Mouse (Mus musculus): Measurements from ENCODE around the gene Mall. TPM values are rescaled to one million over a fixed set of nuclear protein-coding genes. Genes with fewer than 3 reads are reported as not detected.

Mall gene
- polyA plus RNA-seq, 1 experiment from 2014 or later = 0.96 TPM

DNA sequence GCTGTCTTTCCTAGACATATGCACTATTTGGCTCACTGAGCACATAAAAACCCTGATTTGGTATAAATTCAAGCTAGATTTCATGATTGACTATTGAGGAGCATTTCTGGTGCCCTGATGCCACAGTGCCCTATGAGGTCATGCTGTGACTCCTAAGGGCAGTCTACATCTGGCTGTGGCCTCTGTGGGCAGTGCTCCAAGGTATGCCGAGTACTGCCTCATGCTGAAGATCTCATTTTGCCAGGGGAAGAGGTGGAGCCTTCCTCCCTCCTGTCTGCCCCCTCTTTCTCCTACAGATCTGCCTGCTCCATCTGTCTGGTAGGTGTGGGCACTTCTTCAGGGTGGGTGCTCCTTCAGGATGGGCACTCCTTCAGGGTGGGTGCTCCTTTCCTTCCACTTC lies 19.6 kb upstream of the Mall start:
- Histone ChIP-seq H3K27me3 (replicated peaks; ENCODE audit: low read depth, poor library complexity, severe bottlenecking) (no peaks in the 10 kb centered on the region), H3K4me3 (no peak overlapping the region), H3K36me3 (replicated peaks) (peaks cover 19% of the 10 kb centered on the region), H3K9me3 (no peaks in the 10 kb centered on the region), H3K27ac (replicated peaks) (no peak overlapping the region), H3K4me1 (peaks cover 2% of the 10 kb centered on the region; the same call in 1 of the 2 replicates)
- DNase-seq (ENCODE audit: low spot score) = no peak
- 74% methylated on average over 1 of the region's 1 CpGs for WGBS

DNA sequence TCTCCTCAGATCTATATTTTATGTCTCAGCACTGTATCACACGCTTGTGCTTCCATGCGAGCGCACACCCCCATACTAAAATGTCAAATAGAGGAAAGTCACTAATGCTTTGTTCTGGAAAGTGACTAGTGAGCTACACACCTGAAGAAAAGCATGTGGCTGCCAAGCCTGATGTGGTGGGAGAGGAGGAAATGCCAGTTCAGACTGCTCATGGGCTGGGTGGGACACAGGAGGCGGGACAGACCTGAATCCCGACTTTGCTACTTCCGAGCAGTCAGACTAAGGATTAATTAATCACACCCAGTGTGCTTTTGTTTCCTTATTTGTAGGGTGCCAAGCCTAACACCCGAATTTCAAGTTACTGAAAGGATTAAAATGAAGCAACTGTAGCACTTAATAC lies 18.6 kb upstream of the Mall start:
- no peak overlapping the region for H3K27ac ChIP-seq (replicated peaks)
- whole genome bisulfite sequencing = 70% methylated on average over 7 of the region's 7 CpGs
- peaks cover 11% of the 10 kb centered on the region for H3K36me3 ChIP-seq (replicated peaks)
- no peak for DNase-seq (ENCODE audit: low spot score)
- no peaks in the 10 kb centered on the region for H3K27me3 ChIP-seq (replicated peaks; ENCODE audit: low read depth, poor library complexity, severe bottlenecking)
- no peaks in the 10 kb centered on the region for H3K9me3 ChIP-seq
- H3K4me1 ChIP-seq = peaks cover 5% of the 10 kb centered on the region; the same call in 1 of the 2 replicates
- H3K4me3 ChIP-seq = no peak overlapping the region

- H3K4me1 ChIP-seq = peaks cover 16% of the 10 kb centered on the region; the same call in 1 of the 2 replicates
- no peak for DNase-seq (ENCODE audit: low spot score)
- peaks cover 32% of the 10 kb centered on the region for H3K36me3 ChIP-seq (replicated peaks)
- H3K4me3 ChIP-seq = no peak overlapping the region
- H3K27ac ChIP-seq (replicated peaks) = no peak overlapping the region
- H3K27me3 ChIP-seq (replicated peaks; ENCODE audit: low read depth, poor library complexity, severe bottlenecking) = no peaks in the 10 kb centered on the region
- 91% methylated on average over 3 of the region's 3 CpGs for WGBS
- no peaks in the 10 kb centered on the region for H3K9me3 ChIP-seq
These were observed 12.9 kb upstream of the Mall start for GRCm38 (mm10) chr2:127742637-127743036.

DNA sequence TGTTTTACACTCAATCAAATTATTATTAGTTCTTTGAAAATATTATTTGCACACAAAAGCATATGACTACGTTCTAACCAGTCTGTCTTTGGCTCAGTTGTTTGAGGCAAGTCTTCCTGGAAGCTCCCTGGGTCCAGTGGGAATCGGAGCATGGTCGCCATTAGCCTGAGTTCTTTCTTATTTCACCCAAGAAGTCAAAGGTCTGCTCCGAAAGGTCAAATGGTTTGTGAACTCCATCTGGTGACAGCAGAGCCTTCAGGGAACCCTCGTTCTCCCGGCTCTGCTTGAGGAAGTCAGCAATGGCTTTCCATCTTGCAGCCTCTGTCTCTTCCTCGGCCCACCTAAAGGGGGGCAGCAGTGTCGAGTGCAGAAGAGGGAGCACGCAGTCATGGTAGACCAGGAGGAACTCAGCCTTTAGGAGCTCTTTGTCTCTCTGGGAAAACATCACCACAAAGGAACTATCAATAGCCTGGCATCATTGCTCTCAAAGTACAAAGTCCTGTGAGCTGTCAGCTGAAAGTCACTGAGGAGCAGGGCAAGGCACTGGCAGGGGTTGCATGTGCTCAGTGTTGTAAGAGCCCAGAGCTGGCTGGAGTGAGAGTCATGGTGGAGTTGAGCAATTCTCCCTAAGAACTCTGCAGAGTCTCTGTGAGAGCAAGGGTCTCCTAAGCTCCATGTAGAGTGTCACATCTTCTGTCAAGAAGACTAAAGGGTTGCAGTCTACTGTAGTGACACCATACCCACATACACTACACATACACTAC lies 11.2 kb upstream of the Mall start:
- Histone ChIP-seq H3K36me3 (replicated peaks) (peaks cover 32% of the 10 kb centered on the region), H3K4me3 (no peak overlapping the region), H3K9me3 (no peaks in the 10 kb centered on the region), H3K4me1 (peaks cover 16% of the 10 kb centered on the region; the same call in 1 of the 2 replicates), H3K27ac (replicated peaks) (no peak overlapping the region), H3K27me3 (replicated peaks; ENCODE audit: low read depth, poor library complexity, severe bottlenecking) (no peaks in the 10 kb centered on the region)
- no peak for DNase-seq (ENCODE audit: low spot score)
- 46% methylated on average over 9 of the region's 9 CpGs for WGBS

DNA sequence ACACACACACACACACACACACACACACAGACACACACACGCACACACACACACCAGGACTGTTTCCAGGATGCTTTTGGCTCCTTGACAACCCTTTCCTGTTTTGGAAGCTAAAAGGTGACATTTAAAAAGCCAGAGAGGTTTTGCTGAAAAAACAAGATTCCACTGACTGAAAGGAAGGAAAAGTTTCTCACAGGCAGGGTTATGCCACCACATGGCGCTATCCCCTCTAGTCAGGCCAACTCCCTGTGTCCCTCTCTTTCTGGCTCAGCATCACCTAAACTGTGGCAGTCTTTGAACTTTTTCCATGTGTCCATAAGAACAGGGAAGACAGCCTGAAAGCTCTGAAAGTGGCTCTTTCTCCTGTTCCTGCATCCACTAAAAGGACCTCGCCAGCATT lies 8.2 kb upstream of the Mall start:
- WGBS = 91% methylated on average over 3 of the region's 3 CpGs
- H3K36me3 ChIP-seq (replicated peaks) = peaks cover 17% of the 10 kb centered on the region; the same call in 1 of the 2 replicates

GRCm38 (mm10) chr2:127736631-127737209 lies 7.0 kb upstream of the Mall start:
- peaks cover 11% of the 10 kb centered on the region; the same call in 1 of the 2 replicates for H3K36me3 ChIP-seq (replicated peaks)
- 81% methylated on average over 6 of the region's 6 CpGs for WGBS

More for the DNA sequence above, 8.2 kb upstream of the Mall start:
- no peak for DNase-seq (ENCODE audit: low spot score)
- no peaks in the 10 kb centered on the region for H3K9me3 ChIP-seq
- H3K4me1 ChIP-seq = peaks cover 11% of the 10 kb centered on the region; the same call in 1 of the 2 replicates
- H3K4me3 ChIP-seq = no peak overlapping the region
- no peak overlapping the region for H3K27ac ChIP-seq (replicated peaks)
- no peaks in the 10 kb centered on the region for H3K27me3 ChIP-seq (replicated peaks; ENCODE audit: low read depth, poor library complexity, severe bottlenecking)

DNA sequence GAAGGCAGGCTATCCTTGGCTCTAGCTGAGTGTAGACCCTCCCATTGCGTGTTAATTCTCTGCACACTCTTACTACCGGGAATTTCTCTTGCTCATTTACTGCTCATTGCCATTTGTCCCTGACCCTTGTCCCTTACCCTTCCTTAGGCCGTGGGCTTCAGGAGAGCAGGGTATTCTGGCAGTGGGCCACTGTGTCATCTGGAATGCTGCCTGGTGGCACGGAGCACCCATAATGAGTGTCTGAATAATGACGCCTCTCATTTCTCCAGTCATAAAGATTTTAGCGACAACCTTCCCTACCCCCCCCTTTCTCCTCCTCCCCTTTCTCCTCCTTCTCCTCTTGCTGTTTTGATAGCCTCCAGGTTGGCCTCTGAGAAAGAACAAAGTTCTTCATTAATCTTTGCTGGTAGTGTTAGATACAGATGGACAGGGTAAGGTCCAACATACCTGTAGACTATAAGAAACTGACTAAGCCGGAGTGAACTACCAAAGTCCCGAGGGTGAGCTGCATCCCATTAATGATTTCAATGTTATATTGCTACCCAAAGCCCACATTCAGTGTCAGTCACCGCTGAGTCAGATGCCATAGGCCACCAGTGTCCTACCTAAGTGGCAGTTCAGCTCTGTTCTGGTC lies 5.9 kb upstream of the Mall start:
- no peaks in the 10 kb centered on the region for H3K9me3 ChIP-seq
- no peak for DNase-seq (ENCODE audit: low spot score)
- peaks cover under 1% of the 10 kb centered on the region; the same call in 1 of the 2 replicates for H3K36me3 ChIP-seq (replicated peaks)
- peaks cover 7% of the 10 kb centered on the region for H3K27me3 ChIP-seq (replicated peaks; ENCODE audit: low read depth, poor library complexity, severe bottlenecking)
- 87% methylated on average over 9 of the region's 9 CpGs for WGBS
- H3K4me3 ChIP-seq = no peak overlapping the region
- no peak overlapping the region for H3K27ac ChIP-seq (replicated peaks)
- peaks cover 1% of the 10 kb centered on the region; the same call in 1 of the 2 replicates for H3K4me1 ChIP-seq

More at GRCm38 (mm10) chr2:127736631-127737209, 7.0 kb upstream of the Mall start:
- Histone ChIP-seq H3K27me3 (replicated peaks; ENCODE audit: low read depth, poor library complexity, severe bottlenecking) (no peaks in the 10 kb centered on the region), H3K27ac (replicated peaks) (no peak overlapping the region), H3K4me1 (peaks cover 10% of the 10 kb centered on the region; the same call in 1 of the 2 replicates), H3K9me3 (no peaks in the 10 kb centered on the region), H3K4me3 (no peak overlapping the region)
- DNase-seq (ENCODE audit: low spot score) = no peak

DNA sequence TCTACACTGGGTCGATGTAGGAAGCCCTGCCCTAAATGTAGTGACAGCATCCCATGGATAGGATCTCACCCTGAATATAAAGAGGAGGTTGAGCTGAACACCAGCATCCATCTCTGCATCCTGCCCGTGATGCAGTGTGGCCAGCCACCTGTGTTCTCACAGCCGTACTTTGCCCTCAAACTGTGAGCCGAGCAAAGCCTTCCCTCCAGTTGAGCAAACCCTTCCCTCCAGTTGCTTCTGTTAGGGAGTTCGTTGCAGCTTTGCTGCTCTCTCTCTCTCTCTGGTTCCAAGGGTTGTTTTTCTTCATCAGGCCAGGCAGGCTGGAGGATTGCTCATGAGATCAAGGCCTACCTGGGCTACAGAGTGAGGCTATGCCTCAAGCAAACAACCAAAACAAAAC lies 5.2 kb upstream of the Mall start:
- 74% methylated on average over 5 of the region's 5 CpGs for WGBS
- Histone ChIP-seq H3K4me3 (no peak overlapping the region), H3K27me3 (replicated peaks; ENCODE audit: low read depth, poor library complexity, severe bottlenecking) (peaks cover 14% of the 10 kb centered on the region), H3K36me3 (replicated peaks) (no peaks in the 10 kb centered on the region), H3K27ac (replicated peaks) (no peak overlapping the region), H3K4me1 (peaks cover 8% of the 10 kb centered on the region), H3K9me3 (no peaks in the 10 kb centered on the region)
- no peak for DNase-seq (ENCODE audit: low spot score)

DNA sequence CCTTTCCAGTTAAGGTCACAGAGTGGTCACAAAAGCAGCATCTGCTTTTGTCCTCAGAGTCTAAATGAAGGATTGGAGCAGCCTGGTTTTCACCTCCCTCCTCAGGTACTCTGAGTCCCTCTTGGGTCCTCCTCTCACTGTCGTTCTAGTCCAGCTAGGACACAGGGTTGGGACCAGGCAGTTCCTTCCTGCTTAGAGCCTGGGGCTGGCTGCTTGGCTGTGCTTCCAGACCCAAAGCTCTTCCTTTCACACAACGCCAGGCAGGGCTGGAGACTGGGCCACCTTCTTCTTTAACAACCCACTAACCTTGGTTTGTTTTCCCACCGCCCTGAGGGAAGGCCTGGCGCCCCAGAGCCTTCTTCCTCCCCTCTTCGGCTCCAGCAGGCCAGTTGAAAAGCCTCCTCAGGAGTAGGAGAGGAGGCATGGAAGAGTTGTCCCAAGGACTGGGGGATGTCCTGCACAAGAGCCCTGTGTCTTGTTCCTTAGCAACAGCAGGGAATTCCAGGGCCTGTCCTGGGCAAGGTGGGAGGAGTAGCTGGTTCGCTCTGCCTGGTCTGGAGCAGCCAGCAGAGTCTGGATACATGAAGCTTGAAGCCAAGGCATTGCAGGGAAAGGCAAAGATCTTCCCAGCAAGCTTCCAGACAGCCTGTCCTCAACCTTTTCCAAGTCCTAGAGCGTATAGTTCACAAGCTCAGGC lies 717 bp upstream of the Mall start:
- Histone ChIP-seq H3K4me3 (no peak overlapping the region), H3K9me3 (no peaks in the 10 kb centered on the region), H3K27ac (replicated peaks) (no peak overlapping the region), H3K36me3 (replicated peaks) (no peaks in the 10 kb centered on the region), H3K27me3 (replicated peaks; ENCODE audit: low read depth, poor library complexity, severe bottlenecking) (peaks cover 33% of the 10 kb centered on the region), H3K4me1 (peaks cover 20% of the 10 kb centered on the region)
- no peak for DNase-seq (ENCODE audit: low spot score)
- 37% methylated on average over 7 of the region's 7 CpGs for WGBS

DNA sequence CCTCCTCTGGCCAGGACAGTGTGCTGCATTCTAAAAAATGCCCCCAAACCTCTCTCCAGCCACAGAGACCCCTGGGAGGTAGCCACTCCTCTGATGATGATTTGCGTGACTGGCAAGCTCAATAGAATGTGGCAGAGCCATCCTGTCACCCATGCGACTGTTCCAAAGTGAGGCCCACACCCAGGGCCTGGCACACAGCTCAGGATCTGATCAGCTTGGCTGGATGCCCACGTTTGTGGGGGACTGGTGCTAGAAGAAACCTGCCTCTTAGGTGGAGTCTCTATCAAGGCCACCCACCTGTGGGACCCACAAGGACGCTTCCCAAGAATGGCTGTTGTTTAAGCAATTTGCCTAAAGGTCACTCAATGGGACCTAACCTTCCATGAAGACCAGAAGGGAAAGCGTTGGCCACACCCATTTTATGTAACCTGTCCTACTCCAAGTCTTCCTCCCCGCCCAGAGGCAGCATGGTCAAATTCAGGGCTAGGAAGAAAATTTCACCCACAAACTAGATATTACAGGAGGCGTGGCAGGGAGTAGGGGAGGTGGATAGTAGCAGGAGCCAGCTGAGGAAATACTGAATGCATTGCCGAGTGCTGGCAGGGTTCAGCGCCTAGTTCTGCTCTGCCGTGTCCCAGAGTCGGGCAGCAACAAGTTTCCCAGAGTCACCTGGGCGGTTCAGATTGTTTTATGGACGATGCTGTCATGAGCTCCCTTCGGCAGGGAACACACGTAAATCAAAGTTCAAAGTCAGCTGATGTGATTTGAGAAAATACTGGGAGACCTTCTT lies 876 bp downstream of the Mall start:
- 30% methylated on average over 15 of the region's 15 CpGs for WGBS
- H3K4me1 ChIP-seq = peaks cover 28% of the 10 kb centered on the region
- peaks cover 33% of the 10 kb centered on the region for H3K27me3 ChIP-seq (replicated peaks; ENCODE audit: low read depth, poor library complexity, severe bottlenecking)
- H3K4me3 ChIP-seq = 0 out of 2 replicates have a peak overlapping the region, but pooled peaks have one; percentile 49
- no peak for DNase-seq (ENCODE audit: low spot score)
- no peak overlapping the region for H3K27ac ChIP-seq (replicated peaks)
- H3K36me3 ChIP-seq (replicated peaks) = no peaks in the 10 kb centered on the region
- H3K9me3 ChIP-seq = no peaks in the 10 kb centered on the region

- no peak overlapping the region for H3K27ac ChIP-seq (replicated peaks)
- 74% methylated on average over 6 of the region's 6 CpGs for WGBS
- H3K9me3 ChIP-seq = no peaks in the 10 kb centered on the region
- peaks cover 33% of the 10 kb centered on the region for H3K27me3 ChIP-seq (replicated peaks; ENCODE audit: low read depth, poor library complexity, severe bottlenecking)
- H3K4me3 ChIP-seq = no peak overlapping the region
- peaks cover 28% of the 10 kb centered on the region for H3K4me1 ChIP-seq
- DNase-seq (ENCODE audit: low spot score) = no peak
- H3K36me3 ChIP-seq (replicated peaks) = no peaks in the 10 kb centered on the region
These were observed 1.6 kb downstream of the Mall start for GRCm38 (mm10) chr2:127728146-127728545.

Data from embryonic facial prominence, embryonic 10.5 days (tissue).